Mouse (Mus musculus): Measurements from ENCODE around the gene Dzank1.

DNA sequence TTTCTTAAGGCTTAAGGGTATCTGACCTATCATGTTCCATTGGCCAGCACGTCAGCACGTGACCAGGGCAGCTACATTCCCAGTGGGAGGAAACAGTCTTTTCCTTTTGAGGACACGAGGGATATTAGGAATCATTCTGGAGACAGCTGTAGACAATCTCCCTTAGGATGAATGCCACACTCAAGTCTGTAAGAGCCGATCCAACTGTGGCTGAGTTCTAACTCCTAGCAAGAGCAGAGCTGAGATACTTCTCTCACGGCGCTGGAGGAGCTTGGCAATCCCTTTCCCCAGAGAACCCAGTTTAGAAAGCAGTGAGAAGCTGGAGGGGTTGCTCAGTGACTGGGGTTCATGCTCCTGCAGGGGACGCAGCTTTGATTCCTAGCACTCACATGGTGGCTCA lies 41.8 kb downstream of the Dzank1 start:
- TF ChIP-seq E2F4 (IDR thresholded peaks at IDR 0.05; ENCODE audit: insufficient read depth) (no peak), POLR2A (IDR thresholded peaks at IDR 0.05; ENCODE audit: insufficient read length, low read depth) (no peak), MYOD1 (IDR thresholded peaks at IDR 0.05; ENCODE audit: control insufficient read depth in 1 of 3, insufficient read length in 2 of 3, low read depth in 2 of 3) (no peak), POLR2AphosphoS2 (IDR thresholded peaks at IDR 0.05; ENCODE audit: insufficient read length, low read depth) (no peak), USF1 (IDR thresholded peaks at IDR 0.05; ENCODE audit: low read depth) (no peak), MYOG (IDR thresholded peaks at IDR 0.05; ENCODE audit: control insufficient read depth in 1 of 3, insufficient read depth in 1 of 3, insufficient read length in 2 of 3, low read depth in 2 of 3) (no peak), MAX (IDR thresholded peaks at IDR 0.05; ENCODE audit: low read depth) (no peak), TCF3 (IDR thresholded peaks at IDR 0.05; ENCODE audit: insufficient read length, low read depth) (no peak), CEBPB (IDR thresholded peaks at IDR 0.05; ENCODE audit: insufficient read depth, poor library complexity, severe bottlenecking) (no peak), SRF (IDR thresholded peaks at IDR 0.05; ENCODE audit: control insufficient read depth, insufficient read length, low read depth) (no peak), TCF12 (IDR thresholded peaks at IDR 0.05; ENCODE audit: insufficient read depth, poor library complexity, severe bottlenecking) (no peak), REST (IDR thresholded peaks at IDR 0.05; ENCODE audit: insufficient read depth, insufficient read length) (no peak)
